Mouse (Mus musculus) heart, postnatal 0 days (tissue): ENCODE data around the gene Ccdc78. TPM values are rescaled to one million over a fixed set of nuclear protein-coding genes. Genes with fewer than 3 reads are reported as not detected.

Experiments
- ATAC-seq: fragments of 200-750 bp; cut with Nextera tagmentation; 2 replicates; pipeline ENCODE4 v1.8.0; 2017; ENCODE audit warnings: low read depth, moderate number of reproducible peaks, moderate library complexity; ENCODE audit not compliant: insufficient read depth
- DNase-seq: peaks from one replicate; pipeline ENCODE4 v3.0.0-alpha.2; 2016; ENCODE audit warnings: low spot score
- H3K27ac ChIP-seq: fragments of 300-500 bp; sonication (generic); 2 replicates; pipeline ENCODE4 v1.5.1; 2014; ENCODE audit warnings: low read depth, mild to moderate bottlenecking
- H3K27me3 ChIP-seq: fragments of 300-500 bp; sonication (generic); 2 replicates; pipeline ENCODE4 v1.6.1; 2014; ENCODE audit warnings: low read length, mixed read lengths; ENCODE audit not compliant: control insufficient read depth, insufficient read depth
- H3K36me3 ChIP-seq: fragments of 300-500 bp; sonication (generic); replicated peaks from 2 replicates; pipeline ENCODE4 v1.6.1; 2014; ENCODE audit warnings: low read length, mixed read lengths; ENCODE audit not compliant: control insufficient read depth, insufficient read depth
- H3K4me1 ChIP-seq: fragments of 300-500 bp; sonication (generic); 2 replicates; pipeline ENCODE4 v1.6.1; 2014; ENCODE audit warnings: antibody characterized with exemption; ENCODE audit not compliant: control insufficient read depth, insufficient read depth
- H3K4me2 ChIP-seq: fragments of 300-500 bp; sonication (generic); 2 replicates; pipeline ENCODE4 v1.6.1; 2014; ENCODE audit warnings: low read depth, mild to moderate bottlenecking, low read length, moderate library complexity
- H3K4me3 ChIP-seq: fragments of 300-500 bp; sonication (generic); 2 replicates; pipeline ENCODE4 v1.5.1; 2014; ENCODE audit warnings: low read depth, low read length
- H3K9ac ChIP-seq: fragments of 300-500 bp; sonication (generic); replicated peaks from 2 replicates; pipeline ENCODE4 v1.6.1; 2014; ENCODE audit warnings: low read depth, low read length, mixed read lengths
- H3K9me3 ChIP-seq: fragments of 300-500 bp; sonication (generic); replicated peaks from 2 replicates; pipeline ENCODE4 v1.6.1; 2016; ENCODE audit warnings: low read length; ENCODE audit not compliant: control insufficient read depth
- CTCF ChIP-seq: IDR thresholded peaks from 2 replicates; pipeline ENCODE4 v1.5.1; 2016; ENCODE audit warnings: antibody characterized with exemption, control low read depth, low read depth
- EP300 ChIP-seq: IDR thresholded peaks from 2 replicates; pipeline ENCODE4 v1.6.1; 2016; ENCODE audit warnings: antibody characterized with exemption, low read depth
- WGBS: fragments of 180-500 bp; shearing (Covaris S2); extraction: QIAGEN DNeasy Blood & Tissue Kit; methylation state at CpG from one replicate; pipeline ENCODE4 v1.1.7; 2014; 5-methylcytosine and 5-hydroxymethylcytosine counted together
- polyA plus RNA-seq: library from polyadenylated mRNA; unstranded; fragments of >200 nt; fragmentation: Nextera tagmentation; extraction: Ambion mirVana; gene quantifications from 2 replicates; pipeline ENCODE4 v1.2.1, GENCODE M21; 2015
- total RNA-seq: library from RNA; depleted of rRNA; stranded (reverse); fragments of >200 nt; gene quantifications from 2 replicates; pipeline ENCODE4 v1.2.3, GENCODE M21; 2014; ENCODE audit warnings: low replicate concordance

The Ccdc78 gene
- total and polyA plus RNA-seq, 2 experiments from 2014 or later = 0.12 TPM; not detected in 1

DNA sequence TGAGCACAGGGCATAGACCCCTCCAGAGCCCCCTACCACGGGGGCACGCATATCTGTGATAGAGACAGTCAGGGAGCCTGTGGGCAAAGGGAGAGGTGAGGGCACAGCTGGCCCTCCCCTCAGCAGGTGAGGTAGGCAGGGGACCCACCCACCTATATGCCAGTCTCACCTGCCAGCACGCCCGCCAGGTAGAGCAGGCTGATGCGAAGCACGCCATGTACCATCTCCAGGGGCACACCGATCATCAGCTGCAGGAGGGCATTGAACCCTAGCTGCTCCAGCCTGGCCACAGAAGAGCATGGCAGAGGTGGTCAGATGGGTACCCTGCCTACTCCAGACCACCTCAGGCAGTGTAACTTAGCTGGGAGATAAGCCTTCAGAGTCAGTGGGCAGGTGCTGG, 48.9 kb downstream of the Ccdc78 start:
- H3K36me3 ChIP-seq = peaks cover 38% of the 10 kb centered on the region
- 95% methylated on average over 7 of the region's 7 CpGs for WGBS
- H3K9ac ChIP-seq = no peak overlapping the region

DNA sequence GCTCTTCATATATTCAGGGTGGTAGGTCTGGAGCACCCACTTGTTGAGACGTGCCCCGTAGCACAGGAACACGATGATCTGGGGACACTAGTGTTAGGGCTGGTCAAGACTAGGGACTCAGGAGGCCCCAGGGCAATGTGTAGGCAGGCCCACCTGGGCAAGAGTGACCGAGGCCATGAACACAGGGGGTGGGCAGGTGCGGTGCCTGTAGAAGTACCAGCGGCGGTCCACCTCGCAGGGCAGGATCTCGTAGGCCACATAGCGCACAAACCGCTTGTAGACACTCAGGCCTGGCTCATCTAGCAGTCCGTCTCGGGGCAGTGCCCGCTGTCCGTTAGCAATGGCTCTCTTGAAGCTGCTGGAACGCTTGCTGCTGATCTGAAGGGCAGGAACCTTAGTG, 49.4 kb downstream of the Ccdc78 start:
- H3K4me3 ChIP-seq = no peak overlapping the region
- H3K4me1 ChIP-seq = peaks cover 43% of the 10 kb centered on the region
- peak overlapping the region; percentile 77 for H3K27ac ChIP-seq
- 92% methylated on average over 16 of the region's 16 CpGs for WGBS
- TF ChIP-seq EP300 = no peak
- no peak for TF ChIP-seq CTCF
- H3K9me3 ChIP-seq = no peaks in the 10 kb centered on the region
- peak overlapping the region; percentile 95; the same call in 1 of the 2 replicates for H3K4me2 ChIP-seq
- 0 out of 2 replicates have a peak overlapping the region, but pooled peaks have one; percentile 57 for H3K9ac ChIP-seq
- DNase-seq (no peak), ATAC-seq (no peak)
- H3K36me3 ChIP-seq = peaks cover 38% of the 10 kb centered on the region
- H3K27me3 ChIP-seq = no peaks in the 10 kb centered on the region

More for the DNA sequence above, 48.9 kb downstream of the Ccdc78 start:
- ATAC-seq (no peak), DNase-seq (no peak)
- Histone ChIP-seq H3K4me2 (peak overlapping the region; percentile 95; the same call in 1 of the 2 replicates), H3K27me3 (no peaks in the 10 kb centered on the region), H3K4me1 (peaks cover 43% of the 10 kb centered on the region), H3K4me3 (no peak overlapping the region), H3K9me3 (no peaks in the 10 kb centered on the region), H3K27ac (no peak overlapping the region)
- TF ChIP-seq CTCF (no peak), EP300 (no peak)

DNA sequence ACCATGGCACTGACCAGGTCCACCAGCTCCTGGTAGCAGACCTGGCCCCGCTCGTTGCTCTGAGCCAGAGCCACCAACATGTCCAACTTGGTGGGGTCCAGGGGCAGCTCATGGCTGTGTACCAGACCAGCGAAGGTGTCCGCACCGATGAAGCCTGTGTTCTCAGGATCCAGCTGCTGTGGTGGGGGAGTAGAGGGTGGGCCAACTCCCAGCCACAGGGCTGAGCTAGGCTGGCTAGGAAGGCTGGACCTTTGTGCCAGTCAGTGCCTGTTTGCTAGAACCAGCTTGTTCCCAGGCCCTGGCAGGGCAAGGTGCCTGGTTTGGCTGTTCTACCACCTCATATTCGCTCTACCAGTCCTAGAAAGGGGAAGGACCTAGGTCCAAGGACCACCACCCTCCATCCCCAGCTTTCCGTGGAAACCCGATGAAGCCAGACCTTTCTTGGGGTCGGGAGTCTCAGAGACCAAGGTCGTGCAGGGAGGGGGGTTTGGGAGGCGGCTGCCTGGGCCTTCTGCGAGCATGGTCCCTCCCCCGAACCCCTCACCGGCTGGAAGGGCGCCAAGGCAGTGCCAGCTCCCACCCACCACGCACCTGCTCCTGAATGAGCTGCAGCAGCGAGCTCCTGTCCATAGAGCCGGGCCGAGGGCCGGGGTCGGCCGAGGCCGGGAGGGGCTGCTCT, 50.2 kb downstream of the Ccdc78 start:
- DNase-seq = no peak

DNA sequence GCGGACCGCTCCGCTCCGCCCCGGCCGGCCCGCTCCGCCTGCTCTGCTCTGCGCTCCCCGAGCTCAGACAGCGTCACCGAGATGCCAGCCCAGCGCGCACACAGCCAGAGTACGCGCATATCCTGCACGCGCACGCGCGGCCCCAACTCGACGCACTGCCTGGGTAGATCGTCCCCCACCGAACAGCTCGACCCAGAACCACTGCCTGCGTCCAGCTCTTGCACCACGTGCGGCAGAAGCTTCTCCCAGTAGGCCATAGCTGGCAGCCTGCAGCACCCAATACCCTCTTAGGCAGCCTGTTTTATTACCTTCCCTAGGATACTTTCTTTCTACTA, 50.7 kb downstream of the Ccdc78 start, which contains the start of gene Rhbdl1:
Gene Rhbdl1 (minus strand): TSS at position 220 of the 335 bp plus-strand sequence.
- H3K9ac ChIP-seq = peak within 1 kb of the TSS; percentile 57
- H3K27ac ChIP-seq = peak within 1 kb of the TSS; percentile 77
- H3K4me2 ChIP-seq = peak within 1 kb of the TSS; percentile 86
- H3K36me3 ChIP-seq = peaks cover 42% of the 10 kb centered on the region
- WGBS = under 1% methylated on average over 29 of the region's 29 CpGs
- ATAC-seq (peak; percentile 7), DNase-seq (peak; percentile 61)
- H3K4me3 ChIP-seq = peak within 1 kb of the TSS; percentile 48
- no peak for TF ChIP-seq EP300
- no peak for TF ChIP-seq CTCF
- H3K4me1 ChIP-seq = peaks cover 31% of the 10 kb centered on the region
- H3K9me3 ChIP-seq = no peaks in the 10 kb centered on the region
- H3K27me3 ChIP-seq = no peaks in the 10 kb centered on the region

More for the DNA sequence above, 50.2 kb downstream of the Ccdc78 start:
- H3K4me1 ChIP-seq = peaks cover 36% of the 10 kb centered on the region
- peak overlapping the region; percentile 57 for H3K9ac ChIP-seq
- no peaks in the 10 kb centered on the region for H3K9me3 ChIP-seq
- 21% methylated on average over 23 of the region's 23 CpGs for WGBS
- no peaks in the 10 kb centered on the region for H3K27me3 ChIP-seq
- no peak for ATAC-seq
- peak overlapping the region; percentile 86 for H3K4me2 ChIP-seq
- peak overlapping the region; percentile 77 for H3K27ac ChIP-seq
- H3K36me3 ChIP-seq = peaks cover 38% of the 10 kb centered on the region
- peak overlapping the region; percentile 48 for H3K4me3 ChIP-seq
- TF ChIP-seq CTCF = no peak
- no peak for TF ChIP-seq EP300

DNA sequence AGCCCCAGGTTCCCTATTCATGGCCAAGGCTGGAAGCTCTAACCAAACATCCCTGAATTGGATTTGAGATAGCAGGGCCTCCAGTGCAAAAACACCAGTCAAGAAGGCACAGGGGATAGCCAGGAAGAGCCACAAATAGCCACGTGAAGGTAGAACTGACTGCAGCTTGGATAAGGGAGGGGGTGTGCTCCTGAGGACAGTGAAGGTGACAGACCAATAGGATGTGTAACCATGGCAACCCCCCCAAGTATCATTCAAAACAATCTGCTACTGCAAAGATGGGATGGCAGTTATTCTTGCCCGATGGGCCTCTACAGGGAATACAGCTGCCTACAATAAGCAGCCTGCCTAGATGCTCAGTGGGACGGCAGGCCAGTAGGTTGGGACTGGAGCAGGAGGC, 51.2 kb downstream of the Ccdc78 start:
- Histone ChIP-seq H3K27me3 (no peaks in the 10 kb centered on the region), H3K27ac (peak overlapping the region; percentile 77), H3K9me3 (no peaks in the 10 kb centered on the region), H3K9ac (no peak overlapping the region; the same call in 1 of the 2 replicates), H3K4me1 (peaks cover 29% of the 10 kb centered on the region), H3K36me3 (peaks cover 47% of the 10 kb centered on the region), H3K4me3 (no peak overlapping the region), H3K4me2 (0 out of 2 replicates have a peak overlapping the region, but pooled peaks have one; percentile 86)
- no peak for DNase-seq
- 32% methylated on average over 3 of the region's 3 CpGs for WGBS
- no peak for TF ChIP-seq EP300
- TF ChIP-seq CTCF = no peak
- no peak for ATAC-seq

DNA sequence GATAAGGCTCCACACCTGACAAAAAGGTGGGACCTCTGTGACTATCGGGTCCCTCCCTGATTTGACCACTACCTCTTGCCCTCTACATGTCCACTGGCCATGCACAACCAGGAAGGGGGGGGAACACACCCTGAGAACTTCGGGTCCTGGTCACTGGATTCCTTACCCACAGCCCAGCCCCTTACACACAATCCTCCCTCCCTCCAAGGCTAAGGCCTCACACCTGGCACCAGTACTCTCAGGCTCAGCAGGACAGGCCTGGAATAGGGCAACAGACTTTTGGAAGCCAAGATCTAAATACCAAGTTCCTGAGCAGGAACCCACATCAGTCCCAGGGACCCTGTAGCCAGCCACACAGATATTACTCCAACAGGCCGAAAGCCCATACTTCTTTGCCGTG, 52.5 kb downstream of the Ccdc78 start:
- Histone ChIP-seq H3K27me3 (no peaks in the 10 kb centered on the region), H3K9me3 (no peaks in the 10 kb centered on the region), H3K27ac (no peak overlapping the region), H3K9ac (no peak overlapping the region), H3K4me3 (no peak overlapping the region), H3K4me2 (no peak overlapping the region), H3K36me3 (peaks cover 48% of the 10 kb centered on the region), H3K4me1 (peaks cover 36% of the 10 kb centered on the region)
- 79% methylated on average over 4 of the region's 4 CpGs for WGBS
- DNase-seq (no peak), ATAC-seq (no peak)
- TF ChIP-seq CTCF = no peak
- no peak for TF ChIP-seq EP300
